Mouse (Mus musculus) liver, embryonic 13.5 days (tissue): Measurements from ENCODE around the gene Eif2ak2. TPM values are rescaled to one million over a fixed set of nuclear protein-coding genes. Genes with fewer than 3 reads are reported as not detected.

Experiments used
- ATAC-seq: fragments of 200-750 bp; cut with Nextera tagmentation; 2 replicates; pipeline ENCODE4 v1.8.0; 2017; ENCODE audit warnings: low read depth, mild to moderate bottlenecking, moderate number of reproducible peaks, moderate library complexity
- DNase-seq: peaks from one replicate; pipeline ENCODE4 v3.0.0; 2022
- H3K27ac ChIP-seq: fragments of 300-500 bp; sonication (generic); 2 replicates; pipeline ENCODE4 v1.5.1; 2015; ENCODE audit warnings: moderate library complexity, mild to moderate bottlenecking, inconsistent platforms
- H3K27me3 ChIP-seq: fragments of 300-500 bp; sonication (generic); 2 replicates; pipeline ENCODE4 v1.6.1; 2015; ENCODE audit warnings: mild to moderate bottlenecking, inconsistent platforms
- H3K36me3 ChIP-seq: fragments of 300-500 bp; sonication (generic); 2 replicates; pipeline ENCODE4 v1.6.1; 2015; ENCODE audit warnings: mild to moderate bottlenecking, inconsistent platforms
- H3K4me1 ChIP-seq: fragments of 300-500 bp; sonication (generic); replicated peaks from 2 replicates; pipeline ENCODE4 v1.6.1; 2015; ENCODE audit warnings: inconsistent platforms
- H3K4me2 ChIP-seq: fragments of 300-500 bp; sonication (generic); 2 replicates; pipeline ENCODE4 v1.6.1; 2015; ENCODE audit warnings: inconsistent platforms, mild to moderate bottlenecking, moderate library complexity
- H3K4me3 ChIP-seq: fragments of 300-500 bp; sonication (generic); replicated peaks from 2 replicates; pipeline ENCODE4 v1.5.1; 2015; ENCODE audit warnings: mild to moderate bottlenecking, inconsistent platforms
- H3K9ac ChIP-seq: fragments of 300-500 bp; sonication (generic); 2 replicates; pipeline ENCODE4 v1.6.1; 2015; ENCODE audit warnings: mild to moderate bottlenecking, inconsistent platforms
- H3K9me3 ChIP-seq: fragments of 300-500 bp; sonication (generic); replicated peaks from 2 replicates; pipeline ENCODE4 v1.6.1; 2016; ENCODE audit warnings: inconsistent platforms
- WGBS: fragments of 180-500 bp; shearing (Covaris S2); methylation state at CpG from one replicate; pipeline ENCODE4 v1.1.7; 2015; ENCODE audit not compliant: insufficient replicate concordance; 5-methylcytosine and 5-hydroxymethylcytosine counted together
- polyA plus RNA-seq: library from polyadenylated mRNA; unstranded; fragments of >200 nt; fragmentation: Nextera tagmentation; extraction: Ambion mirVana; gene quantifications from 2 replicates; pipeline ENCODE4 v1.2.1, GENCODE M21; 2015

The Eif2ak2 gene
- polyA plus RNA-seq, 1 experiment from 2014 or later = 9.4 TPM

GRCm38 (mm10) chr17:78894991-78895390 lies 12.6 kb upstream of the Eif2ak2 start:
- no peak for ATAC-seq
- H3K27ac ChIP-seq = no peak overlapping the region
- no peaks in the 10 kb centered on the region for H3K4me1 ChIP-seq
- no peak overlapping the region for H3K4me3 ChIP-seq
- DNase-seq = no peak
- no peak overlapping the region for H3K4me2 ChIP-seq
- no peaks in the 10 kb centered on the region for H3K27me3 ChIP-seq
- H3K9ac ChIP-seq = no peak overlapping the region
- 63% methylated on average over 7 of the region's 7 CpGs for WGBS
- H3K9me3 ChIP-seq = no peaks in the 10 kb centered on the region
- no peaks in the 10 kb centered on the region for H3K36me3 ChIP-seq

GRCm38 (mm10) chr17:78891020-78891419 lies 8.6 kb upstream of the Eif2ak2 start:
- Histone ChIP-seq H3K4me3 (no peak overlapping the region), H3K4me2 (no peak overlapping the region), H3K9me3 (no peaks in the 10 kb centered on the region), H3K27ac (no peak overlapping the region), H3K4me1 (no peaks in the 10 kb centered on the region), H3K27me3 (no peaks in the 10 kb centered on the region), H3K36me3 (no peaks in the 10 kb centered on the region), H3K9ac (no peak overlapping the region)
- DNase-seq = no peak
- WGBS = 51% methylated on average over 9 of the region's 9 CpGs
- no peak for ATAC-seq

GRCm38 (mm10) chr17:78889184-78889583 lies 6.8 kb upstream of the Eif2ak2 start:
- no peak overlapping the region for H3K4me3 ChIP-seq
- H3K4me1 ChIP-seq = no peaks in the 10 kb centered on the region
- H3K4me2 ChIP-seq = no peak overlapping the region
- no peaks in the 10 kb centered on the region for H3K9me3 ChIP-seq
- H3K27ac ChIP-seq = no peak overlapping the region
- WGBS = 44% methylated on average over 3 of the region's 3 CpGs
- H3K9ac ChIP-seq = no peak overlapping the region
- H3K36me3 ChIP-seq = no peaks in the 10 kb centered on the region
- DNase-seq (no peak), ATAC-seq (no peak)
- H3K27me3 ChIP-seq = no peaks in the 10 kb centered on the region

GRCm38 (mm10) chr17:78888554-78888953 lies 6.2 kb upstream of the Eif2ak2 start:
- no peak for ATAC-seq
- 61% methylated on average over 4 of the region's 4 CpGs for WGBS

GRCm38 (mm10) chr17:78885286-78886065 lies 3.1 kb upstream of the Eif2ak2 start:
- DNase-seq (no peak), ATAC-seq (no peak)
- H3K27ac ChIP-seq = no peak overlapping the region
- H3K36me3 ChIP-seq = 0 out of 2 replicates have a peak, but pooled peaks cover under 1% of the 10 kb centered on the region
- H3K27me3 ChIP-seq = no peaks in the 10 kb centered on the region
- peaks cover 17% of the 10 kb centered on the region for H3K4me1 ChIP-seq
- H3K4me3 ChIP-seq = no peak overlapping the region
- H3K9ac ChIP-seq = no peak overlapping the region
- H3K9me3 ChIP-seq = no peaks in the 10 kb centered on the region
- H3K4me2 ChIP-seq = no peak overlapping the region
- WGBS = 66% methylated on average over 5 of the region's 5 CpGs

More at GRCm38 (mm10) chr17:78888554-78888953, 6.2 kb upstream of the Eif2ak2 start:
- no peak overlapping the region for H3K27ac ChIP-seq
- no peak overlapping the region for H3K4me3 ChIP-seq
- H3K9ac ChIP-seq = no peak overlapping the region
- H3K4me2 ChIP-seq = no peak overlapping the region
- no peaks in the 10 kb centered on the region for H3K36me3 ChIP-seq
- H3K9me3 ChIP-seq = no peaks in the 10 kb centered on the region
- no peak for DNase-seq
- no peaks in the 10 kb centered on the region for H3K4me1 ChIP-seq
- no peaks in the 10 kb centered on the region for H3K27me3 ChIP-seq

- Histone ChIP-seq H3K36me3 (peaks cover 19% of the 10 kb centered on the region), H3K4me2 (peak overlapping the region; percentile 75; the same call in 1 of the 2 replicates), H3K4me3 (no peak overlapping the region), H3K27ac (no peak overlapping the region), H3K9ac (no peak overlapping the region), H3K4me1 (peaks cover 22% of the 10 kb centered on the region), H3K9me3 (no peaks in the 10 kb centered on the region), H3K27me3 (no peaks in the 10 kb centered on the region)
- WGBS = 91% methylated on average over 4 of the region's 4 CpGs
- ATAC-seq = no peak
- DNase-seq = no peak
Measured at GRCm38 (mm10) chr17:78883291-78883690, 918 bp upstream of the Eif2ak2 start.

GRCm38 (mm10) chr17:78881878-78882304 lies 482 bp downstream of the Eif2ak2 start:
- 4% methylated on average over 6 of the region's 7 CpGs for WGBS
- H3K9me3 ChIP-seq = no peaks in the 10 kb centered on the region
- H3K27me3 ChIP-seq = no peaks in the 10 kb centered on the region
- DNase-seq = no peak
- H3K4me2 ChIP-seq = peak overlapping the region; percentile 75
- ATAC-seq = peak; percentile 39
- peak overlapping the region; percentile 82 for H3K27ac ChIP-seq
- H3K4me1 ChIP-seq = peaks cover 22% of the 10 kb centered on the region
- H3K36me3 ChIP-seq = peaks cover 33% of the 10 kb centered on the region
- H3K4me3 ChIP-seq = peak overlapping the region; percentile 83
- H3K9ac ChIP-seq = peak overlapping the region; percentile 89

- Histone ChIP-seq H3K9me3 (no peaks in the 10 kb centered on the region), H3K4me2 (no peak overlapping the region), H3K4me1 (no peaks in the 10 kb centered on the region), H3K4me3 (no peak overlapping the region), H3K9ac (no peak overlapping the region), H3K27ac (no peak overlapping the region), H3K36me3 (peaks cover 70% of the 10 kb centered on the region), H3K27me3 (no peaks in the 10 kb centered on the region)
- DNase-seq (no peak), ATAC-seq (no peak)
- WGBS = 85% methylated on average over 6 of the region's 6 CpGs
Measured at GRCm38 (mm10) chr17:78873886-78874285, 8.5 kb downstream of the Eif2ak2 start.

GRCm38 (mm10) chr17:78856243-78856642 lies 26.1 kb downstream of the Eif2ak2 start:
- ATAC-seq (no peak), DNase-seq (no peak)
- H3K4me1 ChIP-seq = no peaks in the 10 kb centered on the region; the same call in 1 of the 2 replicates
- no peaks in the 10 kb centered on the region for H3K27me3 ChIP-seq
- H3K9ac ChIP-seq = no peak overlapping the region
- H3K9me3 ChIP-seq = no peaks in the 10 kb centered on the region
- no peak overlapping the region for H3K27ac ChIP-seq
- no peak overlapping the region for H3K4me3 ChIP-seq
- peaks cover 68% of the 10 kb centered on the region for H3K36me3 ChIP-seq
- H3K4me2 ChIP-seq = no peak overlapping the region
- WGBS = 79% methylated on average over 10 of the region's 10 CpGs

GRCm38 (mm10) chr17:78842271-78842928 lies 40.0 kb downstream of the Eif2ak2 start:
- ATAC-seq (no peak), DNase-seq (no peak)
- Histone ChIP-seq H3K9ac (no peak overlapping the region), H3K4me3 (no peak overlapping the region), H3K27me3 (no peaks in the 10 kb centered on the region), H3K36me3 (peaks cover 71% of the 10 kb centered on the region), H3K4me2 (no peak overlapping the region), H3K9me3 (no peaks in the 10 kb centered on the region), H3K4me1 (peaks cover 3% of the 10 kb centered on the region; the same call in 1 of the 2 replicates), H3K27ac (no peak overlapping the region)
- WGBS = 82% methylated on average over 7 of the region's 7 CpGs

GRCm38 (mm10) chr17:78836056-78836455 lies 46.3 kb downstream of the Eif2ak2 start:
- ATAC-seq (no peak), DNase-seq (no peak)
- Histone ChIP-seq H3K27ac (peak overlapping the region; percentile 93), H3K4me2 (peak overlapping the region; percentile 83), H3K36me3 (peaks cover 20% of the 10 kb centered on the region), H3K4me3 (peak overlapping the region; percentile 90), H3K9me3 (no peaks in the 10 kb centered on the region), H3K4me1 (peaks cover 15% of the 10 kb centered on the region), H3K27me3 (no peaks in the 10 kb centered on the region), H3K9ac (peak overlapping the region; percentile 79)
- 36% methylated on average over 2 of the region's 2 CpGs for WGBS
